Mouse (Mus musculus) neural tube, embryonic 13.5 days (tissue): ENCODE results near the gene Olfr828. TPM values are rescaled to one million over a fixed set of nuclear protein-coding genes. Genes with fewer than 3 reads are reported as not detected.
A peak's percentile ranks its signal among the peaks of the same experiment; 100 is the strongest.

Experiments
- ATAC-seq: fragments of 200-750 bp; cut with Nextera tagmentation; 2 replicates; pipeline ENCODE4 v1.8.0; 2017; ENCODE audit warnings: low read depth, mild to moderate bottlenecking, moderate TSS enrichment, moderate library complexity
- H3K27ac ChIP-seq: fragments of 300-500 bp; sonication (generic); replicated peaks from 2 replicates; pipeline ENCODE4 v1.5.1; 2015; ENCODE audit warnings: moderate library complexity, mild to moderate bottlenecking, inconsistent platforms
- H3K27me3 ChIP-seq: fragments of 300-500 bp; sonication (generic); 2 replicates; pipeline ENCODE4 v1.6.1; 2015; ENCODE audit warnings: mild to moderate bottlenecking, inconsistent platforms
- H3K36me3 ChIP-seq: fragments of 300-500 bp; sonication (generic); 2 replicates; pipeline ENCODE4 v1.6.1; 2015; ENCODE audit warnings: mild to moderate bottlenecking, inconsistent platforms
- H3K4me1 ChIP-seq: fragments of 300-500 bp; sonication (generic); replicated peaks from 2 replicates; pipeline ENCODE4 v1.6.1; 2015; ENCODE audit warnings: inconsistent platforms
- H3K4me2 ChIP-seq: fragments of 300-500 bp; sonication (generic); 2 replicates; pipeline ENCODE4 v1.6.1; 2015; ENCODE audit warnings: inconsistent platforms, mild to moderate bottlenecking, moderate library complexity
- H3K4me3 ChIP-seq: fragments of 300-500 bp; sonication (generic); 2 replicates; pipeline ENCODE4 v1.5.1; 2015; ENCODE audit warnings: mild to moderate bottlenecking, inconsistent platforms
- H3K9ac ChIP-seq: fragments of 300-500 bp; sonication (generic); 2 replicates; pipeline ENCODE4 v1.6.1; 2015; ENCODE audit warnings: moderate library complexity, mild to moderate bottlenecking, inconsistent platforms
- H3K9me3 ChIP-seq: fragments of 300-500 bp; sonication (generic); 2 replicates; pipeline ENCODE4 v1.6.1; 2016; ENCODE audit warnings: inconsistent platforms
- WGBS: fragments of 180-500 bp; shearing (Covaris S2); methylation state at CpG from one replicate; pipeline ENCODE4 v1.1.7; 2015; 5-methylcytosine and 5-hydroxymethylcytosine counted together
- polyA plus RNA-seq: library from polyadenylated mRNA; unstranded; fragments of >200 nt; fragmentation: Nextera tagmentation; extraction: Ambion mirVana; gene quantifications from 2 replicates; pipeline ENCODE4 v1.2.1, GENCODE M21; 2015

The Olfr828 gene
- not detected in 2 replicates for polyA plus RNA-seq

DNA sequence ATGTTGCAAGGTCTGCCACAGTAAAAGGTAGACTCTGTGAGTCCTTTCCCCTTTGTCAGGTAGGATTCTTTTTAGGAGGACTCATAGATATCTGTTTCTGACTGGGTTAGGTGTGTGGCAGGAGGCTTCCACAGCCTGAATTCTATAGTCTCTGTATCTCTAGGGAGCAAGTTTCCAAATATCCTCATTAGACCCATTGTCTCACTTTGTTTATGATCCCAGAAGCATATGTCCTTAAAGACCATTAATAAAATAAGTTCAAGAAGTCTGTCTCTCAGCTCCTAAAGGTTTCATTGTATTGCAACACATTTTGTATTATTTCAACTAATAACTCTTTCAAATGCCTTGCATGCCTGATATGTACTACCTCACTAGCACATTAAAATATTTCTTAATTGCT lies at the start of gene Olfr828:
Gene Olfr828 (minus strand): TSS at position 101 of the 400 bp plus-strand sequence.
- no peak for ATAC-seq
- H3K9me3 ChIP-seq = 0 out of 2 replicates have a peak, but pooled peaks cover 4% of the 10 kb centered on the region
- no peak within 1 kb of the TSS for H3K4me3 ChIP-seq
- H3K4me2 ChIP-seq = no peak within 1 kb of the TSS
- H3K4me1 ChIP-seq = no peaks in the 10 kb centered on the region
- no peak within 1 kb of the TSS for H3K27ac ChIP-seq
- H3K9ac ChIP-seq = no peak within 1 kb of the TSS
- no peaks in the 10 kb centered on the region for H3K27me3 ChIP-seq
- H3K36me3 ChIP-seq = no peaks in the 10 kb centered on the region

DNA sequence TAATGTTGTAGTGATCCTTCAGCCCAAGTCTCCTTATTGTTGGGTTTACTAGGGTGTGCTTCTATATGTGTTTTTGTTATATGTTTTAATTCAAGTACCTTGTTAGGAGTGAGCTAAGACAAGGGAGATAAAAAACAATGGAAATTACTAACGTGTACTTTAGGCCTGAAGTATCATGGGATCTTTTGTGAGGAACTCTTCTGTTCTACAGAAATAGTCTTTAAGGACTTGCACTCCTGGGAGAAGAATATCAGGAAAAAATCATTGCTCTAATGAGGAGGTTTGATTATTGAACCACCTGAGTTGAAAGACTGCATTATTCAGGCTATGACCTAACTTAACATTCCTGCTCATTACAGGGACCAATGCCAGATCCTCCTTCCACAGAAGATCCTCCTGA lies 35.3 kb upstream of the Olfr828 start, which contains the start of gene Olfr829:
Gene Olfr829 (plus strand): TSS at position 301 of the 400 bp plus-strand sequence.
- no peaks in the 10 kb centered on the region for H3K36me3 ChIP-seq
- H3K9me3 ChIP-seq = no peaks in the 10 kb centered on the region
- no peaks in the 10 kb centered on the region for H3K4me1 ChIP-seq
- H3K4me2 ChIP-seq = no peak within 1 kb of the TSS
- H3K4me3 ChIP-seq = no peak within 1 kb of the TSS
- no peak for ATAC-seq
- 76% methylated on average over 1 of the region's 1 CpGs for WGBS
- no peak within 1 kb of the TSS for H3K27ac ChIP-seq
- H3K9ac ChIP-seq = no peak within 1 kb of the TSS
- H3K27me3 ChIP-seq = no peaks in the 10 kb centered on the region

DNA sequence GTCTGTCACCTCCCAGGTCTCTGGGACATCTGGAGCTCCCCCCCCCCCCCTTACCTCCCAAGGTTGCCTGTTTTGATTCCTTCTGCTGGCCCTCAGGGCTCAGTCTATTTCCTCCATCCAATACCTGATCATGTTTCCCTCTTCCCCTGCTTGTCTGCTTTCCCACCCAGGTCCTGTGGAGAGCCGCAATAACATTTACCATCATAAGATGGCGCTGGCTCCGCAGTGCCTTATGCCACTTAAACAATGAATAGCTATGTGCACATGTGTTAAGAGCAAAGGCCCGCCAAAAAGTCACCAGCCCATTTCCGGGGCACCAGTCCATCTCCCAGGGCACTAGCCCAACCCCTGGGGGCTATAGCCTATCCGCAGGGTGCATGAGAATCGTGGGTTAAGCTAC lies 34.0 kb downstream of the Olfr828 start:
- 53% methylated on average over 7 of the region's 7 CpGs for WGBS
- no peak overlapping the region for H3K4me2 ChIP-seq
- no peak for ATAC-seq

DNA sequence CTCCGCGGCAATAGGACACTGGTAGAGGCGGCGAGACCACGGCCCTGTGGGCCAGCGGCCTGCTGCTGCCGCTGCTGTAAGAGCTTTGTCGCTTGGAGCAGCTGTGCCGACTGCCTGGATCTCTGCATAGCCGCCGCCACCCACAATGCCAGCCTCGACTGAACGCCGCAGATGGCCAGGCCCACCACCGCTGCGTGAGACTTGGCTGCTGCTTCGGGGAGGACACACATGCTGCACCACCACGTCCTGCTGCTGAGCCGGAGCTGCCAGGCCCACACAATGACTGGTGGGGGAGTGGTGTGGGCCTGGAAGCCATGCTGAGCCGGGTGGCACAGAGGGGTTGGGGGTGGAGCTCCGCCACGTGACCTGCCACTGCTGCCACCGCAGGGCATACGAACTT lies 39.9 kb downstream of the Olfr828 start:
- ATAC-seq = peak; percentile 59
- 0 out of 2 replicates have a peak overlapping the region, but pooled peaks have one; percentile 3 for H3K4me3 ChIP-seq
- no peaks in the 10 kb centered on the region for H3K36me3 ChIP-seq
- H3K9me3 ChIP-seq = no peaks in the 10 kb centered on the region
- H3K9ac ChIP-seq = no peak overlapping the region
- H3K4me1 ChIP-seq = no peaks in the 10 kb centered on the region
- peak overlapping the region; percentile 29; the same call in 1 of the 2 replicates for H3K4me2 ChIP-seq
- no peaks in the 10 kb centered on the region for H3K27me3 ChIP-seq
- H3K27ac ChIP-seq = no peak overlapping the region
- 71% methylated on average over 24 of the region's 24 CpGs for WGBS

More for the DNA sequence above, 34.0 kb downstream of the Olfr828 start:
- H3K27me3 ChIP-seq = no peaks in the 10 kb centered on the region
- no peaks in the 10 kb centered on the region for H3K36me3 ChIP-seq
- H3K27ac ChIP-seq = no peak overlapping the region
- H3K9me3 ChIP-seq = no peaks in the 10 kb centered on the region
- H3K4me1 ChIP-seq = no peaks in the 10 kb centered on the region
- no peak overlapping the region for H3K4me3 ChIP-seq
- no peak overlapping the region for H3K9ac ChIP-seq

DNA sequence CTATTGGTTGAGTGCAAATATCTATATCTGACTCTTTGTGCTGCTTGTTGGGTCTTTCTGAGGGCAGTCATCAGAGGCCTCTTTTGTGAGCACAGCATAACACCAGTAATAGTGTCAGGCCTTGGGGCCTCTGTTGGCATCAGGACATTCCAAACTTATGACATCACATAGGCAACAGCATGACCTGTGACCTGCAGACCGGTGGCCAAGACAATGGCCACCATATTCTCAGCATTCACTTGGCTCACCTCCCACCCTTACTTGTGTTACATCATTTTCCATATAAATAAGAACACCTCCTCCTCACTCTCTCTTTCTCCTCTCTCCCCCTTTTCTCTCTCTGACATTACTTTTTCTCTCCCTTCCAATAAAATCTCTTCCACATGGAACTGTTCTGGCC lies 40.3 kb downstream of the Olfr828 start:
- no peak overlapping the region for H3K4me2 ChIP-seq
- no peaks in the 10 kb centered on the region for H3K36me3 ChIP-seq
- ATAC-seq = no peak
- no peak overlapping the region for H3K9ac ChIP-seq
- H3K9me3 ChIP-seq = no peaks in the 10 kb centered on the region
- no peak overlapping the region for H3K27ac ChIP-seq
- H3K27me3 ChIP-seq = no peaks in the 10 kb centered on the region
- H3K4me3 ChIP-seq = no peak overlapping the region
- 69% methylated on average over 1 of the region's 1 CpGs for WGBS
- no peaks in the 10 kb centered on the region for H3K4me1 ChIP-seq

Other genes starting within 250 kb of the Olfr828 start
- not detected in 2 replicates for gene Muc16, start 145.0 kb downstream of the Olfr828 start, polyA plus RNA-seq
- not detected in 2 replicates for gene Olfr24, start 55.5 kb downstream of the Olfr828 start, polyA plus RNA-seq
- gene Olfr829, start 35.4 kb upstream of the Olfr828 start, polyA plus RNA-seq = not detected in 2 replicates
- gene Olfr830, start 55.2 kb upstream of the Olfr828 start, polyA plus RNA-seq = not detected in 2 replicates
- gene Olfr832, start 117.6 kb upstream of the Olfr828 start, polyA plus RNA-seq = not detected in 2 replicates
- not detected in 2 replicates for gene Olfr834, start 168.5 kb upstream of the Olfr828 start, polyA plus RNA-seq
- gene Olfr835, start 213.2 kb upstream of the Olfr828 start, polyA plus RNA-seq = not detected in 2 replicates